In genomic region chr5:115732176-115732848, GRCm38 (mm10) we compare ENCODE assay signal across 7 mouse cellular contexts. TPM values are rescaled to one million over a fixed set of nuclear protein-coding genes. Genes with fewer than 3 reads are reported as not detected.
DNase-seq lines count a peak whose midpoint lies in the region; ATAC-seq lines count a peak whose summit lies in the region.

No protein-coding gene starts in this region.

- H3K4me2 ChIP-seq in embryonic facial prominence, embryonic 11.5 days (ENCODE audit: low read depth, low read length) = peak overlapping the region; percentile 99
- H3K4me2 ChIP-seq in limb, embryonic 13.5 days (replicated peaks) = peak overlapping the region; percentile 99
- H3K4me2 ChIP-seq in midbrain, embryonic 16.5 days (ENCODE audit: low read length) = peak overlapping the region; percentile 88

- WGBS in embryonic facial prominence, embryonic 11.5 days = under 1% methylated on average over 63 of the region's 91 CpGs
- under 1% methylated on average over 72 of the region's 91 CpGs for WGBS in limb, embryonic 13.5 days
- WGBS in midbrain, embryonic 16.5 days = 0% methylated on average over 77 of the region's 91 CpGs

- H3K27ac ChIP-seq in embryonic facial prominence, embryonic 11.5 days (replicated peaks; ENCODE audit: low read depth, low read length) = 0 out of 2 replicates have a peak overlapping the region, but pooled peaks have one; percentile 28
- no peak overlapping the region for H3K27ac ChIP-seq in limb, embryonic 13.5 days
- H3K27ac ChIP-seq in midbrain, embryonic 16.5 days (ENCODE audit: low read length) = peak overlapping the region; percentile 98

- peak overlapping the region; percentile 34 for H3K9ac ChIP-seq in embryonic facial prominence, embryonic 11.5 days (replicated peaks; ENCODE audit: low read length)
- peak overlapping the region; percentile 31 for H3K9ac ChIP-seq in limb, embryonic 13.5 days
- peak overlapping the region; percentile 83 for H3K9ac ChIP-seq in midbrain, embryonic 16.5 days (ENCODE audit: low read depth, low read length)

- H3K4me3 ChIP-seq in embryonic facial prominence, embryonic 11.5 days (ENCODE audit: low read depth, low read length) = peak overlapping the region; percentile 64
- peak overlapping the region; percentile 62 for H3K4me3 ChIP-seq in limb, embryonic 13.5 days
- H3K4me3 ChIP-seq in midbrain, embryonic 16.5 days (ENCODE audit: low read depth, low read length) = peak overlapping the region; percentile 94

- ATAC-seq in embryonic facial prominence, embryonic 11.5 days (replicated peaks; ENCODE audit: insufficient number of reproducible peaks, low FRiP score, low TSS enrichment, low read depth) = peak; percentile 72
- ATAC-seq in limb, embryonic 13.5 days (ENCODE audit: low FRiP score, low read depth) = peak; percentile 83
- ATAC-seq in midbrain, embryonic 16.5 days = peak; percentile 87

- H3K4me1 ChIP-seq in embryonic facial prominence, embryonic 11.5 days (ENCODE audit: control insufficient read depth, insufficient read depth, low read length) = no peaks in the 10 kb centered on the region
- peaks cover 14% of the 10 kb centered on the region for H3K4me1 ChIP-seq in limb, embryonic 13.5 days
- H3K4me1 ChIP-seq in midbrain, embryonic 16.5 days (ENCODE audit: control insufficient read depth, insufficient read depth, low read length) = peaks cover 17% of the 10 kb centered on the region

- H3K36me3 ChIP-seq in embryonic facial prominence, embryonic 11.5 days (replicated peaks; ENCODE audit: control insufficient read depth, insufficient read depth, low read depth, low read length) = no peaks in the 10 kb centered on the region
- H3K36me3 ChIP-seq in limb, embryonic 13.5 days = no peaks in the 10 kb centered on the region
- no peaks in the 10 kb centered on the region for H3K36me3 ChIP-seq in midbrain, embryonic 16.5 days (ENCODE audit: control insufficient read depth, insufficient read depth, low read length)

- H3K9me3 ChIP-seq in embryonic facial prominence, embryonic 11.5 days (replicated peaks; ENCODE audit: control insufficient read depth, low read length) = no peaks in the 10 kb centered on the region
- no peaks in the 10 kb centered on the region for H3K9me3 ChIP-seq in limb, embryonic 13.5 days
- H3K9me3 ChIP-seq in midbrain, embryonic 16.5 days (replicated peaks; ENCODE audit: control insufficient read depth, low read length, poor library complexity, severe bottlenecking) = no peaks in the 10 kb centered on the region

- DNase-seq in adrenal gland, postnatal 36 days = peak; percentile 85 to 87
- peak; percentile 82 for DNase-seq in embryonic facial prominence, embryonic 11.5 days (ENCODE audit: low spot score)
- DNase-seq in heart, adult 8-10 months (ENCODE audit: low spot score) = peak; percentile 7
- peak; percentile 98 for DNase-seq in kidney, adult 9 months
- peak; percentile 68 to 88 for DNase-seq in spleen, postnatal 10 days (ENCODE audit: low spot score in 2 of 2)

- H3K27me3 ChIP-seq in embryonic facial prominence, embryonic 11.5 days (ENCODE audit: control insufficient read depth, insufficient read depth, low read length) = peaks cover 9% of the 10 kb centered on the region
- H3K27me3 ChIP-seq in limb, embryonic 13.5 days = peaks cover 45% of the 10 kb centered on the region
- H3K27me3 ChIP-seq in midbrain, embryonic 16.5 days (ENCODE audit: control insufficient read depth, insufficient read depth, low read depth, low read length) = no peaks in the 10 kb centered on the region

RNA-seq across cellular contexts. Expression of gene Bicdl1, which starts 0.9 kb away (rescaled TPM):
- total RNA-seq in adrenal gland, postnatal 36 days (2021) = 10 to 100 TPM in 1 of 2 experiments, 1 to 10 TPM in 1; 7.8 to 11.3 TPM
- 6.8 and 8.6 TPM in 2 replicates for polyA plus RNA-seq in embryonic facial prominence, embryonic 11.5 days (2014; fragmentation: Nextera tagmentation; extraction: Ambion mirVana)
- total RNA-seq in heart, adult 8-10 months (2022) = 1 to 10 TPM; 6.2 to 8.9 (median 8.3) TPM
- 11.4 and 13.2 TPM in 2 replicates for polyA plus RNA-seq in limb, embryonic 13.5 days (2015; fragmentation: Nextera tagmentation; extraction: Ambion mirVana)
- 40.2 and 43.4 TPM in 2 replicates for polyA plus RNA-seq in midbrain, embryonic 16.5 days (2015; fragmentation: Nextera tagmentation; extraction: Ambion mirVana)

Comparison
In these comparisons a context has a peak if more than half of its experiments do, and no peak if none do; other contexts are left out.
1. DNase-seq: peak in every context shown above with its lines; median percentile 98 in kidney, adult 9 months; 86 in adrenal gland, postnatal 36 days; 82 in embryonic facial prominence, embryonic 11.5 days; 78 in spleen, postnatal 10 days; 7 in heart, adult 8-10 months.
2. H3K9ac ChIP-seq: peak in every context shown above with its lines; median percentile 83 in midbrain, embryonic 16.5 days; 34 in embryonic facial prominence, embryonic 11.5 days; 31 in limb, embryonic 13.5 days.